Mouse (Mus musculus): ENCODE data around the gene Phf5a. TPM values are rescaled to one million over a fixed set of nuclear protein-coding genes. Genes with fewer than 3 reads are reported as not detected.

Phf5a gene
- polyA plus RNA-seq, 1 experiment from 2014 or later: 197 TPM

- DNase-seq (ENCODE audit: low spot score, missing footprints) (peak; percentile 17), ATAC-seq (ENCODE audit: low FRiP score) (no peak)
- peaks cover 22% of the 10 kb centered on the region; the same call in 1 of the 2 replicates for H3K36me3 ChIP-seq (ENCODE audit: control insufficient read depth, insufficient read depth, low read length)
- H3K4me1 ChIP-seq (ENCODE audit: control insufficient read depth, insufficient read depth, low read length): peaks cover 10% of the 10 kb centered on the region
- H3K9me3 ChIP-seq (ENCODE audit: control insufficient read depth, low read length): no peaks in the 10 kb centered on the region
- H3K4me3 ChIP-seq (ENCODE audit: low read depth, low read length): no peak overlapping the region
- 89% methylated on average over 7 of the region's 7 CpGs for WGBS
- H3K27me3 ChIP-seq (ENCODE audit: control insufficient read depth, insufficient read depth, low read length): no peaks in the 10 kb centered on the region
- H3K9ac ChIP-seq (ENCODE audit: low read length): no peak overlapping the region
- H3K4me2 ChIP-seq: no peak overlapping the region
- no peak overlapping the region for H3K27ac ChIP-seq (ENCODE audit: low read depth, low read length)
These were observed 18.6 kb downstream of the Phf5a start for GRCm38 (mm10) chr15:81853081-81853480.

- peaks cover 22% of the 10 kb centered on the region; the same call in 1 of the 2 replicates for H3K36me3 ChIP-seq (ENCODE audit: control insufficient read depth, insufficient read depth, low read length)
- peaks cover 10% of the 10 kb centered on the region for H3K4me1 ChIP-seq (ENCODE audit: control insufficient read depth, insufficient read depth, low read length)
- DNase-seq (ENCODE audit: low spot score, missing footprints) (peak; percentile 68), ATAC-seq (ENCODE audit: low FRiP score) (no peak)
- no peaks in the 10 kb centered on the region for H3K9me3 ChIP-seq (ENCODE audit: control insufficient read depth, low read length)
- 89% methylated on average over 9 of the region's 9 CpGs for WGBS
- no peak overlapping the region for H3K4me2 ChIP-seq
- no peak overlapping the region for H3K27ac ChIP-seq (ENCODE audit: low read depth, low read length)
- H3K4me3 ChIP-seq (ENCODE audit: low read depth, low read length): no peak overlapping the region
- H3K9ac ChIP-seq (ENCODE audit: low read length): no peak overlapping the region
- H3K27me3 ChIP-seq (ENCODE audit: control insufficient read depth, insufficient read depth, low read length): no peaks in the 10 kb centered on the region
These were observed 19.2 kb downstream of the Phf5a start for GRCm38 (mm10) chr15:81852411-81853000.

GRCm38 (mm10) chr15:81851375-81851774 lies 20.3 kb downstream of the Phf5a start:
- no peak overlapping the region for H3K27ac ChIP-seq (ENCODE audit: low read depth, low read length)
- no peaks in the 10 kb centered on the region for H3K9me3 ChIP-seq (ENCODE audit: control insufficient read depth, low read length)
- DNase-seq (ENCODE audit: low spot score, missing footprints): peak; percentile 0
- H3K27me3 ChIP-seq (ENCODE audit: control insufficient read depth, insufficient read depth, low read length): no peaks in the 10 kb centered on the region
- WGBS: 98% methylated on average over 15 of the region's 15 CpGs
- H3K4me2 ChIP-seq: no peak overlapping the region
- no peak for ATAC-seq (ENCODE audit: low FRiP score)
- peaks cover 7% of the 10 kb centered on the region for H3K4me1 ChIP-seq (ENCODE audit: control insufficient read depth, insufficient read depth, low read length)
- peaks cover 22% of the 10 kb centered on the region; the same call in 1 of the 2 replicates for H3K36me3 ChIP-seq (ENCODE audit: control insufficient read depth, insufficient read depth, low read length)
- H3K4me3 ChIP-seq (ENCODE audit: low read depth, low read length): no peak overlapping the region
- no peak overlapping the region for H3K9ac ChIP-seq (ENCODE audit: low read length)

GRCm38 (mm10) chr15:81850718-81851117 lies 21.0 kb downstream of the Phf5a start:
- Histone ChIP-seq H3K4me1 (ENCODE audit: control insufficient read depth, insufficient read depth, low read length) (0 out of 2 replicates have a peak, but pooled peaks cover 5% of the 10 kb centered on the region), H3K27ac (ENCODE audit: low read depth, low read length) (no peak overlapping the region), H3K36me3 (ENCODE audit: control insufficient read depth, insufficient read depth, low read length) (peaks cover 22% of the 10 kb centered on the region; the same call in 1 of the 2 replicates), H3K4me3 (ENCODE audit: low read depth, low read length) (no peak overlapping the region), H3K9me3 (ENCODE audit: control insufficient read depth, low read length) (no peaks in the 10 kb centered on the region), H3K4me2 (no peak overlapping the region), H3K9ac (ENCODE audit: low read length) (no peak overlapping the region), H3K27me3 (ENCODE audit: control insufficient read depth, insufficient read depth, low read length) (no peaks in the 10 kb centered on the region)
- no peak for DNase-seq (ENCODE audit: low spot score, missing footprints)
- ATAC-seq (ENCODE audit: low FRiP score): no peak
- WGBS: 90% methylated on average over 14 of the region's 14 CpGs

- Histone ChIP-seq H3K27me3 (ENCODE audit: control insufficient read depth, insufficient read depth, low read length) (no peaks in the 10 kb centered on the region), H3K9ac (ENCODE audit: low read length) (no peak overlapping the region), H3K27ac (ENCODE audit: low read depth, low read length) (no peak overlapping the region), H3K9me3 (ENCODE audit: control insufficient read depth, low read length) (no peaks in the 10 kb centered on the region), H3K4me2 (no peak overlapping the region), H3K36me3 (ENCODE audit: control insufficient read depth, insufficient read depth, low read length) (peaks cover 22% of the 10 kb centered on the region; the same call in 1 of the 2 replicates), H3K4me1 (ENCODE audit: control insufficient read depth, insufficient read depth, low read length) (no peaks in the 10 kb centered on the region), H3K4me3 (ENCODE audit: low read depth, low read length) (no peak overlapping the region)
- DNase-seq (ENCODE audit: low spot score, missing footprints): peak; percentile 76
- WGBS: 90% methylated on average over 9 of the region's 9 CpGs
- ATAC-seq (ENCODE audit: low FRiP score): no peak
These were observed 22.6 kb downstream of the Phf5a start for GRCm38 (mm10) chr15:81849104-81849503.

- Histone ChIP-seq H3K27me3 (ENCODE audit: control insufficient read depth, insufficient read depth, low read length) (no peaks in the 10 kb centered on the region), H3K4me3 (ENCODE audit: low read depth, low read length) (no peak overlapping the region), H3K36me3 (ENCODE audit: control insufficient read depth, insufficient read depth, low read length) (peaks cover 22% of the 10 kb centered on the region; the same call in 1 of the 2 replicates), H3K27ac (ENCODE audit: low read depth, low read length) (no peak overlapping the region), H3K4me1 (ENCODE audit: control insufficient read depth, insufficient read depth, low read length) (no peaks in the 10 kb centered on the region), H3K9me3 (ENCODE audit: control insufficient read depth, low read length) (no peaks in the 10 kb centered on the region), H3K9ac (ENCODE audit: low read length) (no peak overlapping the region), H3K4me2 (no peak overlapping the region)
- peak; percentile 87 for DNase-seq (ENCODE audit: low spot score, missing footprints)
- ATAC-seq (ENCODE audit: low FRiP score): no peak
- 44% methylated on average over 7 of the region's 7 CpGs for WGBS
These were observed 23.4 kb downstream of the Phf5a start for GRCm38 (mm10) chr15:81848301-81848700.

- H3K27ac ChIP-seq (ENCODE audit: low read depth, low read length): no peak overlapping the region
- H3K27me3 ChIP-seq (ENCODE audit: control insufficient read depth, insufficient read depth, low read length): no peaks in the 10 kb centered on the region
- H3K9me3 ChIP-seq (ENCODE audit: control insufficient read depth, low read length): no peaks in the 10 kb centered on the region
- H3K4me3 ChIP-seq (ENCODE audit: low read depth, low read length): no peak overlapping the region
- ATAC-seq (ENCODE audit: low FRiP score): no peak
- WGBS: 94% methylated on average over 5 of the region's 5 CpGs
- H3K4me2 ChIP-seq: no peak overlapping the region
- H3K36me3 ChIP-seq (ENCODE audit: control insufficient read depth, insufficient read depth, low read length): peaks cover 22% of the 10 kb centered on the region; the same call in 1 of the 2 replicates
- no peak for DNase-seq (ENCODE audit: low spot score, missing footprints)
- H3K9ac ChIP-seq (ENCODE audit: low read length): no peak overlapping the region
- H3K4me1 ChIP-seq (ENCODE audit: control insufficient read depth, insufficient read depth, low read length): no peaks in the 10 kb centered on the region
These were observed 23.9 kb downstream of the Phf5a start for GRCm38 (mm10) chr15:81847861-81848260.

GRCm38 (mm10) chr15:81847161-81847560 lies 24.6 kb downstream of the Phf5a start:
- no peak overlapping the region for H3K4me3 ChIP-seq (ENCODE audit: low read depth, low read length)
- DNase-seq (ENCODE audit: low spot score, missing footprints): no peak
- no peaks in the 10 kb centered on the region for H3K27me3 ChIP-seq (ENCODE audit: control insufficient read depth, insufficient read depth, low read length)
- no peaks in the 10 kb centered on the region for H3K4me1 ChIP-seq (ENCODE audit: control insufficient read depth, insufficient read depth, low read length)
- peaks cover 22% of the 10 kb centered on the region; the same call in 1 of the 2 replicates for H3K36me3 ChIP-seq (ENCODE audit: control insufficient read depth, insufficient read depth, low read length)
- WGBS: 93% methylated on average over 4 of the region's 4 CpGs
- no peak overlapping the region for H3K4me2 ChIP-seq
- no peaks in the 10 kb centered on the region for H3K9me3 ChIP-seq (ENCODE audit: control insufficient read depth, low read length)
- no peak for ATAC-seq (ENCODE audit: low FRiP score)
- no peak overlapping the region for H3K9ac ChIP-seq (ENCODE audit: low read length)
- no peak overlapping the region for H3K27ac ChIP-seq (ENCODE audit: low read depth, low read length)

GRCm38 (mm10) chr15:81846755-81847154 lies 25.0 kb downstream of the Phf5a start:
- 92% methylated on average over 9 of the region's 9 CpGs for WGBS
- DNase-seq (ENCODE audit: low spot score, missing footprints): peak; percentile 31

More at GRCm38 (mm10) chr15:81846755-81847154, 25.0 kb downstream of the Phf5a start:
- H3K4me2 ChIP-seq: no peak overlapping the region
- peaks cover 22% of the 10 kb centered on the region; the same call in 1 of the 2 replicates for H3K36me3 ChIP-seq (ENCODE audit: control insufficient read depth, insufficient read depth, low read length)
- no peaks in the 10 kb centered on the region for H3K27me3 ChIP-seq (ENCODE audit: control insufficient read depth, insufficient read depth, low read length)
- ATAC-seq (ENCODE audit: low FRiP score): no peak
- no peaks in the 10 kb centered on the region for H3K4me1 ChIP-seq (ENCODE audit: control insufficient read depth, insufficient read depth, low read length)
- H3K9ac ChIP-seq (ENCODE audit: low read length): no peak overlapping the region
- no peak overlapping the region for H3K4me3 ChIP-seq (ENCODE audit: low read depth, low read length)
- no peak overlapping the region for H3K27ac ChIP-seq (ENCODE audit: low read depth, low read length)
- no peaks in the 10 kb centered on the region for H3K9me3 ChIP-seq (ENCODE audit: control insufficient read depth, low read length)
